Mouse (Mus musculus) spleen, postnatal 4 days (tissue): Measurements from ENCODE around the gene Rnf212b.

Source experiments
- DNase-seq, 2 experiments: peaks; one replicate each; pipeline ENCODE4 v3.0.0; 2022; ENCODE audit warnings: low spot score in 2 of 2

Gene Rnf212b

GRCm38 (mm10) chr14:54874165-54874564 is 60.2 kb downstream of the Rnf212b start:
- no peak for DNase-seq

DNA sequence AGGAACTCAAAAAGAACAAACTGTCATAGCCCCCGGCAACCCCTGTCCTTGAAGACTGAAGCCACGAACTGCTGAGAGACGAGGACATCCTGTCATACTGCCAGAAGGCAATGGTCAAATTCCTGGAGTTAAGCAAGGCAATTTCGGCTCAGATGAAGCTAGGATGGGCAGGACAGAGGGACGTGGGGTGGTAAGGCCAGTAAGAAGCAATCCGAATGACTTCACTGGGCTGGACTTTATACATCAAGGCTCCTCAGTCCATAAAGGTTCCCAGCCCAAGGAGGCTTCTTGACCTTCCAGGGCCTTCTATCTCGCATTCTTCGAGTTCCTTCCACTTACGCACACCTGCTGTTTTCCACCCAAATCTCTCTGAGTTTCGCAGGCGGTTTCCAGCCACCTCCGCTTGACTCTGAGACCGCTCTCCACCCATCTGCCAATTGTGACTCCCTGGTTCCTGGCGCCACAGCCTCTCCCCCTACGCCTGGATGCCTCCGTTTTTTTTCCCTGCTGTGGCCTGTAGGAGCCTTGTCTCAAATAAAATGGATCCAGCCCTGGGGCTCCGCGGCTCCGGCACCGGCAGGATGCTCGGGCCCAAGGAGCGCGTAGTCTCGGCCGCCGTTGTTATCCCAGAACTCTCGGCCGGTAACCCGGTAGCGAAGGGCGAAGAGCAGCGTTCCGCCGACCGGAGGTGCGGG is 62.0 kb downstream of the Rnf212b start:
- no peak for DNase-seq

- DNase-seq = peak; percentile 78 to 90
Observed at GRCm38 (mm10) chr14:54876539-54877047, 62.7 kb downstream of the Rnf212b start.

DNA sequence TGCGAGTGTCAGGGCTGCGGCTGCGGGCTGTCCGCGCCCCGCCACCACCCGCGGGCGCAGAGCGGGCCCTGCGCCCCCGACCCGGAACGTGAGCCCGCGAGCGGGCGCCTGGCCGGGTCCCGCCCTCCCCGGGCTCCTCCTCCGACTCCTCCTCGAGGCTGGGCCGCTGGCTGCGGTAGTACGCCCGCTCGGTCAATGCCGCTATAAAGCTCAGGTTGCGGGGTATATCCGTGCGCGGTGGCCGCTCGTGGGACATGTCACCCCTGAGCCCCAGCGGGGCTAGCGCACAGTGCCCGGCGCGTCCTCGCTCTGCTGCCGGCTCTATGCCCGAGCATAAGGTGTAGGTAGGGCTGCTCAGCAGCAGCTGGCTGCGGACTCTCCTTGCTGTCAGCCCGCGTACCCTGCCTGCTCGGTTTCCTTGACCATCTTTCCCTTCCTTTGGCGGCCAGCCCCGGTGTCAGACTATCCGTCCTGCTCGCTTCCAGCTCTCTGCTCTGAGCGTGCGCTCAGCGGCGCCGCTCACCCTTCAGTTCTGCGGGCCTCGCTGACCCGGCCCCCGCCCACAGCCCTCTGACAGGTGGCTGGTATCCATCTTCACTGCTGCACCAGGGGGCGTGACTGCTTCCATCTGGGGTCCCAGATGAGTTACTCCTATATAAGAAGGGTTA is 63.2 kb downstream of the Rnf212b start, which contains the start of gene Ppp1r3e:
Gene Ppp1r3e, minus strand, starts transcription at position 503 of the 668 bp plus-strand sequence.
- DNase-seq = peak; percentile 52 to 80

GRCm38 (mm10) chr14:54883154-54884021 is 69.4 kb downstream of the Rnf212b start, which contains the start of the genes Bcl2l2 and Gm20521:
TSS of gene Bcl2l2 (plus strand) at chr14:54883377.
TSS of gene Gm20521 (plus strand) at chr14:54883441.
- peak; percentile 47 to 74 for DNase-seq

- DNase-seq = no peak
Observed at GRCm38 (mm10) chr14:54884022-54884712, 70.2 kb downstream of the Rnf212b start.

DNA sequence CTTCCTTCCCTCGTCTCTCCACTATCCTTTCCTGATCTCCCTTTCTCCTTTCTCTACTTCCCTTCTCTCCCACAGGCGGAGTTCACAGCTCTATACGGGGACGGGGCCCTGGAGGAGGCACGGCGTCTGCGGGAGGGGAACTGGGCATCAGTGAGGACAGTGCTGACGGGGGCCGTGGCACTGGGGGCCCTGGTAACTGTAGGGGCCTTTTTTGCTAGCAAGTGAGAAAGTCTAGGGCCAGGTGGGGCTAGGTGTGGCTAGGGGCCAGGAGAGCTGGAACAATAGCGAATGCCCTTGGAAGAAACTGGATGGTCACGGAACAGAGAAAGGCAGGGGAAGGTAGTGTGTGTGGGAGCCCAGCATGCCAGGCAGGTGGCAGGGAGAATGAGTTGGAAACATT is 71.4 kb downstream of the Rnf212b start:
- DNase-seq = no peak

GRCm38 (mm10) chr14:54892200-54892599 is 78.3 kb downstream of the Rnf212b start, which contains the start of gene Pabpn1:
TSS of gene Pabpn1 (plus strand) at chr14:54892500.
- no peak for DNase-seq

DNA sequence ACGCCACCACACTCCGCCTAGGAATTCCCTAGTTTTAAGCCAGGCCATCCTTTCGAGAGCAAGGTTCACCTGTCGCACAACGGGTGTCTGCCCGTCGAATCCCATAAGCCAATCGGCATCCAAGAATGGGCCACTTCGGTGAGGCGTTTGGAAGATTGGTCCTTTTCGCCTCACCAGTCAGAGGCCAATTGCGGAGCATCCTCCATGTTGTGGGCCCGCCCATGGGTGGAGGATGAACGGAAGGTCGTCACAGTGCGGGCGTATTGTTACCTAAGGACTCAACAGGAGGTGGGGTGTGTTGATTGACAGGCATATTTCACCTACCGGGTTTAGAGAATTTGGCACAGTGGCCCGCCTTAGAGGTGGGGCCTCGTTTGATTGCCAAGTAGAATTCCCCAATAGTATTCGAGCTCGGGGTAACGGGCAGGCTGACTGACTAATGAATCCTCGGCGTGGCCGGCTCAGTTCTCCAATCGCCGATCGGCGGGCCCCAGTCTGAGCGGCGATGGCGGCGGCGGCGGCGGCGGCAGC is 79.8 kb downstream of the Rnf212b start:
- peak; percentile 96 for DNase-seq

DNA sequence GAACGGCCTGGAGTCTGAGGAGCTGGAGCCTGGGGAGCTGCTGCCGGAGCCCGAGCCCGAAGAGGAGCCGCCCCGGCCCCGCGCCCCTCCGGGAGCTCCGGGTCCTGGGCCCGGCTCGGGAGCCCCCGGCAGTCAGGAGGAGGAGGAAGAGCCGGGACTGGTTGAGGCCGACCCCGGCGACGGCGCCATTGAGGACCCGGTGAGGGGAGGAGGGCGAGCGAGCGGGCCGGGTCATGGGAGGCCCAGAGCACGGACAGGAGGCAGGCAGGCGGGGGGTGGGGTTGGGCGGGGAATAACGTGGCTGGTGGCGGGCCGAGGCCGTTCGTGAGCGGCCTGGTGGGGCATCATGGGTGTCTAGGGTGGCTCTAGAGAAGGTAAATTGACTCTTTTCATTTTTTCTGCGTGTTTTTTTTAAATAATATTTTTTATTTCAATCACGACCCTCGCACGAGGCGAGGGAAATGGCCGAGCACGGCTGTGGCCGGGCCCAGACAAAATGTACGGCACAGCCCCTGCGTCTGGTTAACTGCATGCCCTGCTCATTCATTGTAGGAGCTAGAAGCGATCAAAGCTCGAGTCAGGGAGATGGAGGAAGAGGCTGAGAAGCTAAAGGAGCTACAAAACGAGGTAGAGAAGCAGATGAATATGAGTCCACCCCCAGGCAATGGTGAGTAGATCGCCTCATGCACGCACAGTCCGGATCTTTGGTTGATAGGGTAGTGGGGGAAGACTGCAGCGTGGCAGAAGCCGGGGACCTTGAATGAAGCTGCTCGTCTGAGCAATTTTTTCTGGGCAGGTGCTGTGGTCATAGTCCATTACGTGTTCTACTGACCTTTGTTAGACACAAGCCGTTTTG is 80.6 kb downstream of the Rnf212b start:
- DNase-seq = peak; percentile 65 to 85

- no peak for DNase-seq
Observed at GRCm38 (mm10) chr14:54897445-54897844, 83.5 kb downstream of the Rnf212b start.

- DNase-seq = peak in 1 of 2 experiments; percentile 49
Observed at GRCm38 (mm10) chr14:54900383-54900782, 86.4 kb downstream of the Rnf212b start.

DNA sequence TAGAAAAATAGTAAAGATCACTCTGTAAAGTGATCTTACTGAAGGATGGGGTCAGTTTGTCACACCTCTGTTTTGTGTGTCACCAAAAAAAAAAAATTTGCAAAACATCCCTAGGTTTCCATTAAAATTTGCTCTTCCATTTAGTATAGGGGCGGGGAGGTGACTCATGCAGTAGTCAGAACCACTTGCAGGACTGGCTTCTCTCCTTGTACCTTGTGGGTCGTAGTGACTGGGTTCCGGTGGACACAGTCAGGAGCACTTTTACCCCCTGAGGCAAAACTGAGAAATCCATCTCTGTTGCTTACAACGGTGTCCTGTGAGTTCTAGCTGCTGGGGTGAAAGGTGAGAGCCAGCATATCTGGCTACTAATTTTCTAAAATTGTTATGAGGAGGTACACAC is 89.7 kb downstream of the Rnf212b start:
- no peak for DNase-seq
